Mouse (Mus musculus) lung, postnatal 0 days (tissue): ENCODE results near the gene Trpm8. TPM values are rescaled to one million over a fixed set of nuclear protein-coding genes. Genes with fewer than 3 reads are reported as not detected.

Experiments
- ATAC-seq: fragments of 200-750 bp; cut with Nextera tagmentation; 2 replicates; pipeline ENCODE4 v1.8.0; 2017; ENCODE audit warnings: moderate library complexity
- DNase-seq: peaks from one replicate; pipeline ENCODE4 v3.0.0-alpha.2; 2016; ENCODE audit warnings: low spot score
- H3K27ac ChIP-seq: fragments of 300-500 bp; sonication (generic); 2 replicates; pipeline ENCODE4 v1.5.1; 2014; ENCODE audit warnings: antibody characterized with exemption, mild to moderate bottlenecking, low read length, mixed read lengths
- H3K27me3 ChIP-seq: fragments of 300-500 bp; sonication (generic); replicated peaks from 2 replicates; pipeline ENCODE4 v1.6.1; 2014; ENCODE audit warnings: low read length, mixed read lengths; ENCODE audit not compliant: insufficient read depth
- H3K36me3 ChIP-seq: fragments of 300-500 bp; sonication (generic); 2 replicates; pipeline ENCODE4 v1.6.1; 2014; ENCODE audit warnings: low read length, mixed read lengths; ENCODE audit not compliant: insufficient read depth
- H3K4me1 ChIP-seq: fragments of 300-500 bp; sonication (generic); 2 replicates; pipeline ENCODE4 v1.6.1; 2014; ENCODE audit warnings: antibody characterized with exemption, low read depth, low read length, mixed read lengths; ENCODE audit not compliant: insufficient read depth
- H3K4me2 ChIP-seq: fragments of 300-500 bp; sonication (generic); replicated peaks from 2 replicates; pipeline ENCODE4 v1.6.1; 2014; ENCODE audit warnings: low read depth, mild to moderate bottlenecking, low read length, moderate library complexity, mixed read lengths
- H3K4me3 ChIP-seq: fragments of 300-500 bp; sonication (generic); 2 replicates; pipeline ENCODE4 v1.5.1; 2014; ENCODE audit warnings: low read depth, low read length
- H3K9ac ChIP-seq: fragments of 300-500 bp; sonication (generic); replicated peaks from 2 replicates; pipeline ENCODE4 v1.6.1; 2014; ENCODE audit warnings: low read depth, mild to moderate bottlenecking
- H3K9me3 ChIP-seq: fragments of 300-500 bp; sonication (generic); 2 replicates; pipeline ENCODE4 v1.6.1; 2016; ENCODE audit warnings: low read length, mixed read lengths
- CTCF ChIP-seq: IDR thresholded peaks from 2 replicates; pipeline ENCODE4 v1.5.1; 2016; ENCODE audit warnings: antibody characterized with exemption, mild to moderate bottlenecking
- EP300 ChIP-seq: IDR thresholded peaks from 2 replicates; pipeline ENCODE4 v1.6.1; 2016; ENCODE audit warnings: antibody characterized with exemption, mild to moderate bottlenecking, control low read depth
- WGBS: fragments of 180-500 bp; shearing (Covaris S2); extraction: QIAGEN DNeasy Blood & Tissue Kit; methylation state at CpG from one replicate; pipeline ENCODE4 v1.1.7; 2014; 5-methylcytosine and 5-hydroxymethylcytosine counted together
- polyA plus RNA-seq: library from polyadenylated mRNA; unstranded; fragments of >200 nt; fragmentation: Nextera tagmentation; extraction: Ambion mirVana; gene quantifications from 2 replicates; pipeline ENCODE4 v1.2.1, GENCODE M21; 2015

Trpm8 gene
- 0.05 TPM in 1 of 2 replicates, not detected in the other for polyA plus RNA-seq

DNA sequence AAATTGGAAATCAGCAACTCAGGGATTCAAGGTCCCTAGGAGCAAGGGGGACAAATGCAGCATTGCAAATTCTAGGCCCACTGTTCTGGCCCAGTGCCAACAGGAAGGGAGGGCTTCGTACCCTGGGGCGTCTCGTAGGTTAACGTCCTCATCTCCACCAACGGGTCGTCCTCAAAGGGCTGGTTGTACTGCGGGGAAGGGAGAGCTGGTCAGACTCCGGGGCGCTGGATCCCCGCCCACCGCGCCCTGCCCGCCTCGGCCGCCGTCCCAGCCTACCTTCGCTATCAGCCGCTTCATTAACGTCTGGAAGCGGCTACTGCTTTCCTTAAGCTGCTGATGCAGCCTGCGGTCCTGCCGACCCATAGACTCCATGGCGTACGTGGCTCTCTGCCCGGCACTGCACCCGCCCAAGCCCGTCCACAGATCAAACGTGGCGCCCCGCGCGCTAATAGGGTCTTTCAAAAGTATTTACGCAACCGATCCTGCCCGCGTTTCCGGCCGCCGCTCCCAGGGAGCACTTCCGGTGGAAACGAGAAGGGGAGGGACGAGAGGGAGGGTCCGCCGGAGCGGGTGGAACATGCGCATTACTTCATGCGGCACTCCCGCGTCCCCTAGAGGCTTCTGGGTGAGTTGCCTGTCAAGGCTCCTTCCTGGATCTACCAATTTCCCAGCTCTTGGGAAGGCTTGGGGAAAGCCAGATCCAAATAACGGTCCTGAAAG lies at the start of gene Trpm8, which contains the start of gene Hjurp:
TSS of gene Trpm8 (plus strand) at position 564 of the 720 bp plus-strand sequence.
TSS of gene Hjurp (minus strand) at position 536 of the 720 bp plus-strand sequence.
- peak within 1 kb of the TSS; percentile 68 for H3K4me2 ChIP-seq
- H3K9ac ChIP-seq, result peak within 1 kb of the TSS; percentile 50
- H3K4me1 ChIP-seq, result peaks cover 16% of the 10 kb centered on the region; the same call in 1 of the 2 replicates
- no peaks in the 10 kb centered on the region for H3K9me3 ChIP-seq
- peak within 1 kb of the TSS; percentile 57 for H3K27ac ChIP-seq
- peaks cover 6% of the 10 kb centered on the region; the same call in 1 of the 2 replicates for H3K36me3 ChIP-seq
- DNase-seq, result peak; percentile 100
- WGBS, result 2% methylated on average over 50 of the region's 50 CpGs
- H3K27me3 ChIP-seq, result no peaks in the 10 kb centered on the region
- ATAC-seq, result peak; percentile 96
- TF ChIP-seq CTCF (peak; percentile 100), EP300 (no peak)
- H3K4me3 ChIP-seq, result peak within 1 kb of the TSS; percentile 65

DNA sequence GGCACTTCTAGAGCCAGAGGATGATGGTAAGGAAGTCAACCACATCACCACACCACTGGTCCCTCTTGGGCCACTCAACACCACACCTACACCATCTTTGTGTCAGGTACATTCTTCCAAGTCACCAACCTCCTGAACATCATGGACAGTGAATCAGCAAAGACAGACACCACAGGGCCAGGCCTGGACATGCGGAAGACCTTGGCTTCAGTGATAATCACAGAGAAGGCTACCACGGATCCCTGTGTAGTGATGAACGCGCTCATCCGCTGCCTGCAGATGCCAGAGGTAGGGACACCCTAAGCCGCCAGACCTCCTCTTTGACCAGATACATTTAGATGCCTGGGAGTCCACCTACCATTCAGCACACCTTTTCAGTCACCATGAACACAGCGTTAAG lies 49.3 kb upstream of the Trpm8 start:
- WGBS, result 70% methylated on average over 7 of the region's 7 CpGs
- H3K4me3 ChIP-seq, result no peak overlapping the region
- H3K27me3 ChIP-seq, result no peaks in the 10 kb centered on the region
- DNase-seq (no peak), ATAC-seq (no peak)
- no peak overlapping the region for H3K9ac ChIP-seq
- TF ChIP-seq EP300 (no peak), CTCF (no peak)
- no peak overlapping the region for H3K27ac ChIP-seq
- no peaks in the 10 kb centered on the region for H3K36me3 ChIP-seq
- H3K4me2 ChIP-seq, result no peak overlapping the region
- peaks cover 60% of the 10 kb centered on the region for H3K9me3 ChIP-seq
- H3K4me1 ChIP-seq, result no peaks in the 10 kb centered on the region

GRCm38 (mm10) chr1:88229566-88229965 lies 47.9 kb upstream of the Trpm8 start:
- Histone ChIP-seq H3K36me3 (no peaks in the 10 kb centered on the region), H3K27ac (no peak overlapping the region), H3K4me3 (no peak overlapping the region), H3K9ac (no peak overlapping the region), H3K9me3 (peaks cover 66% of the 10 kb centered on the region), H3K4me2 (no peak overlapping the region), H3K27me3 (no peaks in the 10 kb centered on the region), H3K4me1 (no peaks in the 10 kb centered on the region)
- 72% methylated on average over 3 of the region's 3 CpGs for WGBS
- DNase-seq (no peak), ATAC-seq (no peak)
- no peak for TF ChIP-seq CTCF
- TF ChIP-seq EP300, result no peak

DNA sequence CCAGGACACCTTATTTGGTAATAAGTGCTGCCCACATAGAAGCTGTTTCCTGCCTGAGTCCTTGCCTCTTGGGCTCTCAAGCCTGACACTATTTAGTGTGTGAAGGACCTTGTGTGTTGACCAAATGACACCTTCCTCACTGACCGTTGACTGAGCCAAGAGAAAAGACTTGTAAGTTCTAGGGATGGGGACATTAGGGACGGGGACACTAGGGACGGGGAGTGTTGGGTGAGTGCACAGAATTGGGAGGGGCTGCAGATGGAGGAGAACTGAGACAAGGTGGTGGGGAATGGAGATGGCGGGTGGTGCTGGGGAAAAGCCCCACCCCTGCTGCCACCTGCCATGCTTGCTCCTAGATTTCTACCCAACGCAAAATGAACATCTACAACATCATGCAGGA lies 47.5 kb upstream of the Trpm8 start:
- no peaks in the 10 kb centered on the region for H3K27me3 ChIP-seq
- DNase-seq (no peak), ATAC-seq (no peak)
- H3K9ac ChIP-seq, result no peak overlapping the region
- 80% methylated on average over 5 of the region's 5 CpGs for WGBS
- no peaks in the 10 kb centered on the region for H3K36me3 ChIP-seq
- no peak overlapping the region for H3K27ac ChIP-seq
- no peak for TF ChIP-seq CTCF
- no peak for TF ChIP-seq EP300
- no peak overlapping the region for H3K4me3 ChIP-seq
- peaks cover 70% of the 10 kb centered on the region for H3K9me3 ChIP-seq
- no peaks in the 10 kb centered on the region for H3K4me1 ChIP-seq
- H3K4me2 ChIP-seq, result no peak overlapping the region

- no peaks in the 10 kb centered on the region for H3K27me3 ChIP-seq
- H3K4me2 ChIP-seq, result no peak overlapping the region
- no peaks in the 10 kb centered on the region for H3K36me3 ChIP-seq
- no peak overlapping the region for H3K27ac ChIP-seq
- 69% methylated on average over 7 of the region's 7 CpGs for WGBS
- DNase-seq (no peak), ATAC-seq (no peak)
- H3K4me3 ChIP-seq, result no peak overlapping the region
- TF ChIP-seq EP300 (no peak), CTCF (no peak)
- no peak overlapping the region for H3K9ac ChIP-seq
- no peaks in the 10 kb centered on the region for H3K4me1 ChIP-seq
- H3K9me3 ChIP-seq, result peaks cover 74% of the 10 kb centered on the region
Observed at GRCm38 (mm10) chr1:88230421-88230820, 47.0 kb upstream of the Trpm8 start.

GRCm38 (mm10) chr1:88230981-88231802 lies 46.3 kb upstream of the Trpm8 start:
- WGBS, result 72% methylated on average over 6 of the region's 6 CpGs
- Histone ChIP-seq H3K27ac (no peak overlapping the region), H3K27me3 (no peaks in the 10 kb centered on the region), H3K4me3 (no peak overlapping the region), H3K4me2 (no peak overlapping the region), H3K9ac (no peak overlapping the region), H3K36me3 (no peaks in the 10 kb centered on the region), H3K9me3 (peaks cover 71% of the 10 kb centered on the region), H3K4me1 (no peaks in the 10 kb centered on the region)
- ATAC-seq (no peak), DNase-seq (no peak)
- no peak for TF ChIP-seq EP300
- no peak for TF ChIP-seq CTCF
